Mouse (Mus musculus): ENCODE data around the gene Arhgef16. TPM values are rescaled to one million over a fixed set of nuclear protein-coding genes. Genes with fewer than 3 reads are reported as not detected.

The Arhgef16 gene
- 46.9 and 47.0 TPM in 2 replicates for polyA plus RNA-seq (2012; rRNA removed)

GRCm38 (mm10) chr4:154301466-154301881 lies at the start of gene Arhgef16:
Gene Arhgef16, minus strand, starts transcription at chr4:154301676.

DNA sequence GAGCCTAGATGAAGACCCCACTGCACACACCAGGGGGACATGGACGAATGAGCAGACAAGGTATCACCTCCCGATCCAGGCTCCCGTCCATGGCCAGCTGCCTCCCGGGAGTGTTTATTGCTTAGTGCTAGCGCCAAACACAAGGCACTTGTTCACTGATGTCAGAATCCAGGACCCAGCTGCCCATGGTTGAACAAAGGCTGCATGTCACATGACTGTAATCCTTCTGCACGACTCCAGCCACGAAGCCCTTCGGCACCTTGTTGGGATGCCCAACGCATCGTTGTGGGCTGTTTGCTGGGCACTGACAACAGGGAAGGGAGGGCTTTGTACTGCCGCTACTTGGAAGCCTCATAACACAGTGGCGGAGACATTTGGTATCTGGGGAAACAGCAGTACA lies 34.3 kb upstream of the Arhgef16 start, which contains the start of gene B230104I21Rik:
Gene B230104I21Rik, plus strand, starts transcription at position 367 of the 400 bp plus-strand sequence.

Other genes with a start within 250 kb of the Arhgef16 start
- gene Trp73, start 161.5 kb downstream of the Arhgef16 start, polyA plus RNA-seq (2012; rRNA removed): 0.57 and 1.0 TPM in 2 replicates
- gene Wrap73, start 159.3 kb downstream of the Arhgef16 start, polyA plus RNA-seq (2012; rRNA removed): 13.1 and 13.3 TPM in 2 replicates
- 73.7 and 93.7 TPM in 2 replicates for gene Tprgl, start 141.0 kb downstream of the Arhgef16 start, polyA plus RNA-seq (2012; rRNA removed)
- gene Megf6, start 130.9 kb downstream of the Arhgef16 start, polyA plus RNA-seq (2012; rRNA removed): 9.5 and 11.1 TPM in 2 replicates
- gene B230104I21Rik, start 34.5 kb upstream of the Arhgef16 start, polyA plus RNA-seq (2012; rRNA removed): not detected in 2 replicates